ENCODE assay signal across 1 mouse cellular context in the genomic region with DNA sequence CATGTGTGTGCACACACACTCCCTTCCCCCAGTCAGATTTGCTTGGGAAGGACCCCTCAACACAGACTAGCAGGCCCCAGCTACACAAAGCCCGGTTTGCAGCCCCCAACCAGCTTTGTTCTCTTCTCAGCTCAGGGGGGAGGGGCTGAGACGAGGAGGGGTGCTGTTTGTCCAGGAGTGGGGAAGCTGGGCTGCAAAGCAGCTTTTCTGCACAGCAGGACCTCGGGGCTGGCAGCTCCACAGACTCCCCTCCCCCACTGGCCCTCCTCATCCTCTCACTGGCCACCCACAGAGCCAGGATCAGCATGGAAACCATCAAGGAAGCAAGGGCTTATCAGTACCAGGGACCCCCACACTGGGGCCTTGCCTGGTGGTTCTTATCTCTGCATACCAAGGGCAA.
TF ChIP-seq lines count a peak whose summit lies in the region.

No protein-coding gene starts in this region.

TF ChIP-seq in MEL, 35 proteins besides CTCF, POLR2A, EP300 and RAD21:
- no peak for TF ChIP-seq KAT2A (conservative IDR thresholded peaks at IDR 0.05; ENCODE audit: low read depth, low read length)
- TF ChIP-seq GATA1 (IDR thresholded peaks at IDR 0.05; ENCODE audit: low read depth, low read length): peak; percentile 28; the same call in 1 of the 2 replicates
